Mouse (Mus musculus) colon, adult 2 months (tissue): ENCODE data around the gene Prelid1. TPM values are rescaled to one million over a fixed set of nuclear protein-coding genes. Genes with fewer than 3 reads are reported as not detected.

ENCODE experiments used
- polyA plus RNA-seq: library from polyadenylated mRNA; depleted of rRNA; stranded (reverse); fragments of >200 nt; gene quantifications from 2 replicates; pipeline ENCODE4 v1.2.3, GENCODE M21; 2012; rRNA removed

Gene Prelid1
- 566 and 652 TPM in 2 replicates for polyA plus RNA-seq

GRCm38 (mm10) chr13:55319931-55320533 is at the start of gene Prelid1:
Prelid1 (plus strand) TSS chr13:55320500.

GRCm38 (mm10) chr13:55321434-55322129 is 1.3 kb downstream of the Prelid1 start, which contains the start of gene Rab24:
Rab24 (minus strand) TSS chr13:55321946.

GRCm38 (mm10) chr13:55329683-55330566 is 9.6 kb downstream of the Prelid1 start, which contains the start of gene Mxd3:
Mxd3 (minus strand) TSS chr13:55329823.

GRCm38 (mm10) chr13:55362453-55363060 is 42.3 kb downstream of the Prelid1 start, which contains the start of gene Lman2:
Lman2 (minus strand) TSS chr13:55362783.

GRCm38 (mm10) chr13:55369531-55370114 is 49.3 kb downstream of the Prelid1 start, which contains the start of gene Rgs14:
Rgs14 (plus strand) TSS chr13:55369732.

Other genes with a start within 250 kb of the Prelid1 start
- gene Uimc1, start 220.2 kb upstream of the Prelid1 start, polyA plus RNA-seq, result 1.9 and 2.7 TPM in 2 replicates
- gene Zfp346, start 215.2 kb upstream of the Prelid1 start, polyA plus RNA-seq, result 9.0 and 10.5 TPM in 2 replicates
- gene Gm17617, start 187.0 kb upstream of the Prelid1 start, polyA plus RNA-seq, result not detected in 2 replicates
- gene Fgfr4, start 167.9 kb upstream of the Prelid1 start, polyA plus RNA-seq, result 22.1 and 31.2 TPM in 2 replicates
- gene Nsd1, start 110.7 kb upstream of the Prelid1 start, polyA plus RNA-seq, result 10.7 and 13.2 TPM in 2 replicates
- 75.2 and 86.3 TPM in 2 replicates for gene Rab24, start 1.4 kb downstream of the Prelid1 start, polyA plus RNA-seq
- gene Mxd3, start 9.3 kb downstream of the Prelid1 start, polyA plus RNA-seq, result 10.4 and 11.5 TPM in 2 replicates
- 99.2 and 117 TPM in 2 replicates for gene Lman2, start 42.3 kb downstream of the Prelid1 start, polyA plus RNA-seq
- 4.9 and 5.9 TPM in 2 replicates for gene Rgs14, start 49.2 kb downstream of the Prelid1 start, polyA plus RNA-seq
- 1.0 and 1.6 TPM in 2 replicates for gene Slc34a1, start 77.7 kb downstream of the Prelid1 start, polyA plus RNA-seq
- not detected in 2 replicates for gene Pfn3, start 94.7 kb downstream of the Prelid1 start, polyA plus RNA-seq
- 0.40 and 0.46 TPM in 2 replicates for gene F12, start 106.3 kb downstream of the Prelid1 start, polyA plus RNA-seq
- gene Grk6, start 124.6 kb downstream of the Prelid1 start, polyA plus RNA-seq, result 66.0 and 66.1 TPM in 2 replicates
- 9.9 and 10.6 TPM in 2 replicates for gene Prr7, start 143.8 kb downstream of the Prelid1 start, polyA plus RNA-seq
- 36.7 and 36.9 TPM in 2 replicates for gene Dbn1, start 167.6 kb downstream of the Prelid1 start, polyA plus RNA-seq
- gene Pdlim7, start 193.2 kb downstream of the Prelid1 start, polyA plus RNA-seq, result 178 and 184 TPM in 2 replicates
- 16.3 and 16.8 TPM in 2 replicates for gene Dok3, start 208.8 kb downstream of the Prelid1 start, polyA plus RNA-seq
- gene Ddx41, start 216.2 kb downstream of the Prelid1 start, polyA plus RNA-seq, result 66.3 and 71.4 TPM in 2 replicates